Mouse (Mus musculus) small intestine, adult 2 months (tissue): ENCODE results near the gene Tnr.

ENCODE experiments used
- CTCF ChIP-seq: fragments of 200-500 bp; IDR thresholded peaks from 2 replicates; pipeline ENCODE4 v1.5.1; 2012; ENCODE audit warnings: low read depth, mild to moderate bottlenecking, control low read depth, inconsistent platforms, low read length, moderate library complexity, mixed read lengths; ENCODE audit not compliant: insufficient replicate concordance, insufficient read length; ENCODE audit errors: extremely low read depth
- POLR2A ChIP-seq: fragments of 200-500 bp; IDR thresholded peaks from 2 replicates; pipeline ENCODE4 v1.6.1; 2012; ENCODE audit warnings: low read depth, mild to moderate bottlenecking, control low read depth, inconsistent platforms, low read length, moderate library complexity

GRCm38 (mm10) chr1:159833165-159833564 is 309.6 kb downstream of the Tnr start:
- TF ChIP-seq POLR2A (no peak), CTCF (no peak)
